Comparison of ENCODE assay signal across 8 mouse cellular contexts in the genomic region with DNA sequence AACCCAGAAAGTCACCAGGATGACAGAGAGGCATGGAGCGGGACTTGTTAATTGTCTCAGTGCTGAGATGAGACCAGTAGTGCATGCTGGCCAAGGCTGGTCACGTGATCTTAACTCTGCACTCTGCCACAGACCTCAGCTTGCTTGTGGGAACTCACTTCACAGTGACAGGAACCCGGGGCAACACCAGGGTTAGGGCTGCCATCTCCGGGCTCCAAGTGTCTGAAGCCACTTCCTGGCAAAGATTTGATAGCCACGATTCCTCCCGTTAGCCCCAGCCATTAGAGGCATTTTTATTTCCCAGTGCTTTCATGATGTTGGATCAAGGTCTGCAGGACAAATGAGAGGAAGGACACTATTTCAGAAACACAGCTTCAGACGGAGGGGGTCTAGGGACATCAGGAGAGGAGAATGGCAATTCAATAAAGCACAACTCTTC.
DNase-seq lines count a peak whose midpoint lies in the region; ATAC-seq and TF ChIP-seq lines count a peak whose summit lies in the region.

No protein-coding gene starts in this region.

- H3K27me3 ChIP-seq in hindbrain, embryonic 14.5 days (ENCODE audit: control insufficient read depth, insufficient read depth, low read length), result no peaks in the 10 kb centered on the region
- H3K27me3 ChIP-seq in hindbrain, embryonic 11.5 days (ENCODE audit: control insufficient read depth, insufficient read depth, low read length), result no peaks in the 10 kb centered on the region
- H3K27me3 ChIP-seq in liver, embryonic 12.5 days (replicated peaks), result no peaks in the 10 kb centered on the region
- no peaks in the 10 kb centered on the region for H3K27me3 ChIP-seq in stomach, postnatal 0 days (ENCODE audit: control insufficient read depth, insufficient read depth, low read length)

- 0 out of 2 replicates have a peak, but pooled peaks cover 3% of the 10 kb centered on the region for H3K9me3 ChIP-seq in hindbrain, embryonic 14.5 days (ENCODE audit: control insufficient read depth, low read length)
- H3K9me3 ChIP-seq in hindbrain, embryonic 11.5 days (ENCODE audit: control insufficient read depth, low read length), result no peaks in the 10 kb centered on the region
- H3K9me3 ChIP-seq in liver, embryonic 12.5 days (replicated peaks), result no peaks in the 10 kb centered on the region
- H3K9me3 ChIP-seq in stomach, postnatal 0 days (ENCODE audit: control insufficient read depth, low read length), result no peaks in the 10 kb centered on the region

- H3K27ac ChIP-seq in hindbrain, embryonic 14.5 days, result no peak overlapping the region
- H3K27ac ChIP-seq in hindbrain, embryonic 11.5 days (ENCODE audit: low read depth, low read length), result no peak overlapping the region
- no peak overlapping the region for H3K27ac ChIP-seq in liver, embryonic 12.5 days
- H3K27ac ChIP-seq in stomach, postnatal 0 days (replicated peaks), result no peak overlapping the region

- no peak overlapping the region for H3K4me2 ChIP-seq in hindbrain, embryonic 14.5 days (replicated peaks)
- no peak overlapping the region for H3K4me2 ChIP-seq in hindbrain, embryonic 11.5 days (replicated peaks; ENCODE audit: low read depth, low read length)
- H3K4me2 ChIP-seq in liver, embryonic 12.5 days, result no peak overlapping the region
- H3K4me2 ChIP-seq in stomach, postnatal 0 days (replicated peaks; ENCODE audit: low read depth), result no peak overlapping the region

- peak; percentile 72 for ATAC-seq in hindbrain, embryonic 14.5 days (ENCODE audit: low FRiP score)
- no peak for ATAC-seq in hindbrain, embryonic 11.5 days (ENCODE audit: low FRiP score)
- peak; percentile 58 for ATAC-seq in liver, embryonic 12.5 days
- peak; percentile 79 for ATAC-seq in neutrophil, adult 5-6 weeks (ENCODE audit: extremely low read depth, insufficient number of reproducible peaks, low FRiP score, poor library complexity, severe bottlenecking)
- ATAC-seq in stomach, postnatal 0 days (ENCODE audit: low FRiP score, low TSS enrichment), result no peak

- 69% methylated on average over 7 of the region's 7 CpGs for WGBS in hindbrain, embryonic 14.5 days
- WGBS in hindbrain, embryonic 11.5 days, result 71% methylated on average over 7 of the region's 7 CpGs
- 19% methylated on average over 7 of the region's 7 CpGs for WGBS in liver, embryonic 12.5 days (ENCODE audit: insufficient replicate concordance)
- WGBS in stomach, postnatal 0 days, result 69% methylated on average over 7 of the region's 7 CpGs

- H3K4me3 ChIP-seq in hindbrain, embryonic 14.5 days (replicated peaks; ENCODE audit: low read length), result no peak overlapping the region
- H3K4me3 ChIP-seq in hindbrain, embryonic 11.5 days (ENCODE audit: low read depth, low read length), result no peak overlapping the region
- H3K4me3 ChIP-seq in liver, embryonic 12.5 days, result no peak overlapping the region
- H3K4me3 ChIP-seq in stomach, postnatal 0 days (ENCODE audit: low read depth, low read length), result no peak overlapping the region

- TF ChIP-seq CTCF in stomach, postnatal 0 days (IDR thresholded peaks at IDR 0.05; ENCODE audit: low read depth), result no peak

- TF ChIP-seq EP300 in stomach, postnatal 0 days (optimal IDR thresholded peaks at IDR 0.05), result no peak

- intact Hi-C loops in heart, postnatal 25 days (cut with DNase I), result no loop called here
- intact Hi-C loops in left cerebral cortex, postnatal 36 days (cut with DNase I), result no loop called here

- peaks cover 10% of the 10 kb centered on the region; the same call in 1 of the 2 replicates for H3K4me1 ChIP-seq in hindbrain, embryonic 14.5 days (replicated peaks; ENCODE audit: control insufficient read depth, insufficient read depth, low read length)
- no peaks in the 10 kb centered on the region for H3K4me1 ChIP-seq in hindbrain, embryonic 11.5 days (replicated peaks; ENCODE audit: control insufficient read depth, insufficient read depth, low read length)
- H3K4me1 ChIP-seq in liver, embryonic 12.5 days, result no peaks in the 10 kb centered on the region
- H3K4me1 ChIP-seq in stomach, postnatal 0 days (replicated peaks; ENCODE audit: control insufficient read depth, insufficient read depth), result no peaks in the 10 kb centered on the region

- no peak for DNase-seq in hindbrain, embryonic 14.5 days (ENCODE audit: low spot score)
- no peak for DNase-seq in hindbrain, embryonic 11.5 days (ENCODE audit: low spot score)
- DNase-seq in heart, postnatal 25 days (ENCODE audit: low spot score), result peak; percentile 1
- DNase-seq in left cerebral cortex, postnatal 36 days (ENCODE audit: low spot score in 2 of 2), result no peak
- no peak for DNase-seq in cerebellum, adult 8-10 months
- DNase-seq in stomach, postnatal 0 days (ENCODE audit: low spot score), result no peak

- no peaks in the 10 kb centered on the region for H3K36me3 ChIP-seq in hindbrain, embryonic 14.5 days (replicated peaks; ENCODE audit: control insufficient read depth, insufficient read depth)
- H3K36me3 ChIP-seq in hindbrain, embryonic 11.5 days (ENCODE audit: control insufficient read depth, insufficient read depth, low read length), result no peaks in the 10 kb centered on the region
- no peaks in the 10 kb centered on the region for H3K36me3 ChIP-seq in liver, embryonic 12.5 days
- no peaks in the 10 kb centered on the region for H3K36me3 ChIP-seq in stomach, postnatal 0 days (ENCODE audit: control insufficient read depth, insufficient read depth, low read length)

- H3K9ac ChIP-seq in hindbrain, embryonic 14.5 days, result no peak overlapping the region
- H3K9ac ChIP-seq in hindbrain, embryonic 11.5 days (ENCODE audit: low read depth, low read length), result no peak overlapping the region
- H3K9ac ChIP-seq in liver, embryonic 12.5 days, result no peak overlapping the region
- H3K9ac ChIP-seq in stomach, postnatal 0 days (ENCODE audit: low read length), result no peak overlapping the region

Comparison
In these comparisons a context has a peak if more than half of its experiments do, and no peak if none do; other contexts are left out.
1. ATAC-seq: peak in hindbrain, embryonic 14.5 days (single experiment), liver, embryonic 12.5 days (single experiment) and neutrophil, adult 5-6 weeks (single experiment); none in hindbrain, embryonic 11.5 days (single experiment) and stomach, postnatal 0 days (single experiment).